Mouse (Mus musculus) spleen, postnatal 14 days (tissue): ENCODE results near the gene Itpr2.

Source experiments
- DNase-seq, 2 experiments: peaks; one replicate each; pipeline ENCODE4 v3.0.0; 2021 to 2022; ENCODE audit warnings: low spot score in 2 of 2

Itpr2 gene

DNA sequence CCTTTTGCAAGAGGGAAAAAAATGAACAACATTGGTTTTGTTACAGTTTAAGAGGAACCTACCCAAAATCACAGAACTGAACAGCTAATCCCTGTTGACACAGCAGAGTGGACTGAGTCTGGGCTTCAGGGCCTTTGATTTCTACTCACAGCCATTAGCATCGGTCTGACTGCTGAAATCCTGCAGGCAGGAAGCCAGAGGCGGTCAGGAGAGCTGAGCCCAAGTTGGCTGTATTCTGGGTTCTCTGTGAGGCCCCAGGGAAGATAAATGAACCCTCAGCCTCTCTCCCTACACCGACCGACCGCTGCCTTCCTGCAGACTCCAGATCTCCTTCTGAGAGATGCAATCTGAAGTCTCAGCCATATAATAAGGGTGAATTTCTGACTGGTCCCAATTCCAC lies 231.9 kb downstream of the Itpr2 start:
- DNase-seq: no peak

DNA sequence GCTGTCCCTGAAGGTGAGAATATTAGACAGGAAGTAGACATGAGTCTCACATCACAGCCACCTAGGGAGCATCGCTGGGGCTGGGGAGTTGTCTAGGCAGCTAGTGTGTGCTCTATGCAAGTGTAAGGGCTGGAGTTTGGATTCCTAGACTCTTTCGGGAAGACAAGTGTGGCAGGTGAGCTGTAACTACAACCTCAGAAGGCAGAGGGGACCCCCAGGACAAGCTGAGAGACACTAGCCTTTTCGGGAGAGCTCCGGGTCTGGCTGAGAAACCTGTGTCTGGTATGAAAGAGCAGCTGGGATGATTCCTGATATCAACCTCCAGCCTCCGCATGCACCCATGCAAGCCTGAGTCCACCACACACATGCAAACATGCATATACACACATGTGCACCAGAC lies 232.7 kb downstream of the Itpr2 start:
- no peak for DNase-seq

DNA sequence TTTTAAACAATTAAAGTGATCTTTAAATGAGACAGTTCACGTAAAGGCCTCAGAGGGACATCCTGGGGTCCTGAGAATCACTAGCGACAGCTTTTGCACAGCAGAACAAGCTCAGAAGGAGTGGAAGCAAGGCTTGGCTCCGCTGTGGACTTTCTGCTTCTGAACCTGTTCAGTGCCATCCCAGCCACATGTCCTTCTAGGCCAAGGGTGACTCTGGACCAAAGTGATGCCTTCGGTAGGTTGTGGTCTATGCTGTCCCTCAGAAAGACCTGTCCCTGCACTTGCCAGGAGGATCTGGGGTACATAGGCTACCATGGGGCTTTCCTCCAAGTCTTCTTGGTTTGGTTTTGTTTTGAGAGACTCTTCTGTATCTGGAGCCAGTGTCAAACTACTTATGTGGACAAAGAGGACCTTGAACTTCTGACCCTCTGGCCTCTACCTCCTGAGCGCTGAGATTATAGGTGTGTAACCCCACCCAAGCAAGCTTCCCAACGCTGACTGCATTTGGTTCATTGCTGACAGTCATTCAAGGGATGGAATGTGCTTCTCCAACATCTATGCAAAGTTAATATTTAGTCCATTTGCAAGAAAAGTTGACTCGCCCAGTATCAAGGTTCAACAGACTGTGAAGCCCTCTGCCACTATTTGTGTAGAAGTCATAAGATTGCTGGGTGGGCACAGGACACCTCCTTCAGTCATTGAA lies 241.2 kb downstream of the Itpr2 start:
- DNase-seq: no peak

DNA sequence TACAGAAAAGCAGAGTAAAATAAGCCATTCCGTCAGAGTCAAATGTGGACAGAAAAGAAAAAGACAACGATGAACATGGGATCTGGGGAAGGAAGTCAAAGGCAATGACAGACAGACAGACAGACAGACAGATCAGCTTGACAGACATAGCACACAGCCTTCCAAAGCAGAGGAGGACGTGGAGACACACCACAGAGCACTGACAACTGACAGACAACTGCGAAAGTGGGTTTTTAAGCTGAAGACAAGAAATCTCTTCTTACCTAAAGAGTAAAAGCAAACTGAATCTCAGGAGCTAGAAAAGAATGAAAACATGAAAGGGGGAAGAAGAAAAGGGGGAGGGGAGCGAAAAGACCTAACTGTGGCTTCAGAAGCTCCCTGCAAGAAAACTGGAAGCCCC lies 243.3 kb downstream of the Itpr2 start:
- DNase-seq: no peak

DNA sequence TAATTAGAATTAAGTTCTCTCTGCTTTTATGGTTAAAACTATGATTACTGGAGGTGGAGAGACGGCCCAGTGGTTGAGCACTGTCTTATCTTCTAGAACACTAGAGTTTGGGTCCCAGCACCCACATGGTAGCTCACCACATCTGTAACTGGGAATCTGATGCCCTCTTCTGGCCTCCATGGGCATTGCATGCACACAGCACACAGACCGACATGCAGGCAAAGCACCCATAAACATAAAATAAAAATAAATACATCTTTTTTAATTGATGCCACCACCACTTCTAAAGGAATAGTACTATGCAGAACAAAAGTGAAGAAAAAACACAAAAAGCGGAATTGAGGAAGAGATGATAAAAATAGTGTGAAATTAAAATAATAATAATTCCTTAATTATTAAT lies 243.8 kb downstream of the Itpr2 start:
- DNase-seq: no peak

DNA sequence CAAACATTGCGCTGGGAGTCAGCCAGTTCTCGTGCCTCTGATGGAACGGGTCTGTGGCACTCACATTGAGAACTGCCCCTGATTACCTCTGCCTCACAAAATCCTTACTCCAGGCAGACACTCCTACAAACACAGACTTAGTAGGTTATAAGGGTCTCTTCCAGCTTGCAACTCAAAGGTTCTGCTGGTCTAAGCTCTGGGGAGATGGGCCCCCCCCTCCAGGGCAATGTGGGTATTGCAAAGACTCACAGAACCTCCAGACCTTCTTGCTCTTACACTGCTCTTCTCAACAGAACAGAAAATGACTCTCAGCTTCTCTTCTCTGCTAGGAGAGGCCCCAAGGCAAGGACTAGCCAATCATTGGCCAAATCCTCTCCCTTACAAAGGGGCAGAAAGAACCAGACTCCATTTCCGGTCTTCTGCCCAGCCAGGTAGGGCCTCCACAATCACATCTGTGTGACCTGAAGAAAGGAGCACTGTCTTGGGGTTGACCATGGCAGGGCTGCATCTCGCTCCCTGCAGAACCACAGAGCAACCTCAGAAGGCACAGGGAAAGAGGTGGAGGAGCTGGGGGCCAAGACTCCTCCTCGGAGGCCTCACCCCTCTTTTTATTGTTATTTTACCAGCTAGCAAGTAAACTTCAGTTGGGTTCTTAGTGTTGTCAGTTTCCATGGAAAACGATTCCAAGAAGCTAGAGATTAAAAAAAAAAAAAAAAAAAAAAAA lies 244.9 kb downstream of the Itpr2 start:
- DNase-seq: peak in 1 of 2 experiments; percentile 32

DNA sequence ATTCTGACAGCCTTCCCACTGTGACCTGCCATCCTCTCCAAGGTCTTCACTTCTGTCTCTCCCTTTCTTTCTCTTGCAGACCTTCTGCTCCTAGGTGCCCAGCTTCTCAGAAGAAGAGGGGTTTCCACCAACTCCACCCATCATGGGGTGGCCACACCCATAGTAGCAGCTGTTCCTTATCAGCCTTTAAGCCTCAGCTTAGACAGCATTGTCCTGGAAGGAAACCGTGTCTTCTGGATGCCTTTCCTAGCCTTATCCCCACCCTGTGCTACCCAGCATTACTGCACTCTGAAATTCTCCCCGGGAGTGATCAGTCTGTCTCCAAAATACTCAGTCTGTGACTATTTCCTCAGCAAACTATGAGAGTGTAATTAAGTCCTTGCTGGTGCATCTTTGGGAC lies 245.6 kb downstream of the Itpr2 start:
- no peak for DNase-seq

DNA sequence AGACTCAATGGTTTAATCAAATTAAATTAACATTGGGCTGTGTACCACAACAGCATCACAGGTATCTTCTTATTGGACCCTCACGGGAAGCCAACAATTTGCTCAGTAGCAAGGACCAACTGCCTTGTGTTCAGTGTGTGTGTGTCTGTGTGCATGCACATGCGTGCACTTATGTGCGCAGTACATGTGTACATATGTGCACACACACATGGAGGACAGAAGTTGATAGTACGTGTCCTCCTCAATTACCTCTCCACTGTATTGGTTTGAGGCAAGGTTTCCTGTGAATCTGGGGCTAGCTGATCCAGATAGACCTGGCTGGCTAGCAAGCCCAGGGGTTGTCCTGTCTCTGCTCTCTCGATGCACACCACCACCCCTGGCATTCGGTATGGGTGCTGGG lies 246.4 kb downstream of the Itpr2 start:
- DNase-seq: no peak

DNA sequence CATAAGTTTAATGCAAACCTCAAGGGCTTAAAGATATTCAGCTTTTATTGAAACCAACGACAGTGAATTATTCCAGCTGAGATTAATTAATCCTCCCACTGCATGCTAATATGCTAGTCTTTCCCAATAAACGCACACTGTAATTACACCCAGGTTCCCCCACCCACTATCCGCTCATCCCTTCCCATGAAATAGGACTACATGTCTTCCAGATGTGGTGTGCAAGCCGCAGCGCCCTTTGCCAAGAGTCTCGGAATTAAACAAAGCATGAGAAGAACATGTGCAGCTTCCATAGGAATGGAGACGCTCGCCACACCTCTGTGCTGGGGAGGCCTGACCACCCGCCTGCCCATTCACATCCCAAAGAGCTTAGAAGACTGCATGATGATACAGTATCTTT lies 247.1 kb downstream of the Itpr2 start:
- DNase-seq: no peak

DNA sequence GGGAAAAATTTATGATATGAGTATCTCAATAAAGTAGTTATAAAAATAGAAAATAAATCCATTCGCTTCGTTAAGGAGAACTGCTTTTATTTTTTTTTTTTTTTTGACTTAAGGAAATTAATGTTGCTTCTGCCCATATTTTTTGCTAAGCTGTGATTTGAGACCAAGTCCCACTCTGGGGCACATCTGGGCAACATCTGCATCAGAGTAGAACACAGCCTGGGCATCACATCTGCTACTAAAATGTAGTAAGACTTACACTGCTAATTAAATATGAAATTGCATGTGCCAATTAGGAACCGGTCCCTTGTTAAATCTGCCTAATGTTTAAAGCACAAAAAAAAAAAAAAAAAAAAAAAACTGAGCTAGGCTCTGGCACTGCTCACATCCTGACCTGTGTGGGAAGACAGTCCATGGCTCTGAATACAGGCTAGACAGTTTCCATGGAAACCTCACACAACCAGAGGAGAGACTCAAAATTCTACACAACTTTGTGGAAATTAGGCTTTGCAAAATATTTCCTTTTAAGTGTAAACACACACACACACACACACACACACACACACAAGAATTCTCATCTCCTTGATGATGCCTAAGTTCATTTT lies 247.7 kb downstream of the Itpr2 start:
- DNase-seq: no peak

DNA sequence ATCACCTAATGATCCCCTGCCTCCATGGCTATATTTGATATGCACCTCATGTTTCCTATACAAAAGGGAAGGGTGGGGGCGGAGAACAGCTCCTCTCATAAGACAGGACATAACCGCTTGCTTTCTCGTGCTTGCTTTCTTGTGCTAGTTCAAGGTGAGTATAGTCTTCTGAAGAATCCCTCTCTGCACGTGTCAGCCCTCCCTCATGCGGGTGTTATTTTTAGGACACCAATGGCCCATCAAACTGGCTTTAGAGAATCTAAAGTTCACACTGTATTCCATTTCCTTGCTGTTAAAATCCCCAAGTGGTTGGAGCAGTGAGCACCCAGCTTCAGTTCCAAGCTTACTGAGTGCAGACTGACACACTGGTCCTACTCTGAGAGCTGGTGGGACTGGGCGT lies 252.9 kb downstream of the Itpr2 start:
- DNase-seq: no peak

DNA sequence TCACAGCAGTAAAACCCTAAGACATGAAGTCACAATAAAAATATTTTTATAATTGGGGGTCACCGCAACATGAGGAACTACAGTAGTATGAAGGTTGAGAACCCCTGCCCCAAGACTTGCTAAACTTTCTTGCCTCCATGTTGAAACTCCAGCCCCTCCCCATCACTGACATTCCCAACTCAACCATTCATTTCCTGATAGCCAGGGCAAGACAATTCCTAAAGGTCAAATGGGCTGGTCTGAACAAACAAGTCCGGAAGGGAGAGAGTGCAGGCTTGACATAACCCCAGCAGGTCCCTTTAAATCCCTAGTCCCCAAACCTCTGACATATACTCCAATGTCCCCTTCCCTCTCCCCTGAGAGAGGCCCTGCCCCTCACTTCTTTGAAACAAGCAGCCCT lies 253.7 kb downstream of the Itpr2 start:
- DNase-seq: no peak

DNA sequence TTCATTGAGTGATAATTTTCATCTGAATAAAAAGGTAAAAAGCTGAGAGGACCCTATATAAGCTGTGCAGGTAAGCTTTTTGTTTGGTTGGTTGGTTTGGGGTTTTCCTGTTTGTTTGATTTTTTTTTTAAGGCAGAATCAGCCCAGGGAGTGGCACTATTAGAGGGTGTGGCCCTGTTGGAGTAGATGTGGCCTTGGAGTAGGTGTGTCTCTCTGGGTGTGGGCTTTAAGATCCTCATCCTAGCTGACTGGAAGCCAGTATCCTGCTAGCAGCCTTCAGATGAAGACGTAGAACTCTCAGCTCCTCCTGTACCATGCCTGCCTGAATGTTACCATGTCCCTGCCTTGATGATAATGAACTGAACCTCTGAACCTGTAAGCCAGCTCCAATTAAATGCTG lies 254.1 kb downstream of the Itpr2 start:
- no peak for DNase-seq

DNA sequence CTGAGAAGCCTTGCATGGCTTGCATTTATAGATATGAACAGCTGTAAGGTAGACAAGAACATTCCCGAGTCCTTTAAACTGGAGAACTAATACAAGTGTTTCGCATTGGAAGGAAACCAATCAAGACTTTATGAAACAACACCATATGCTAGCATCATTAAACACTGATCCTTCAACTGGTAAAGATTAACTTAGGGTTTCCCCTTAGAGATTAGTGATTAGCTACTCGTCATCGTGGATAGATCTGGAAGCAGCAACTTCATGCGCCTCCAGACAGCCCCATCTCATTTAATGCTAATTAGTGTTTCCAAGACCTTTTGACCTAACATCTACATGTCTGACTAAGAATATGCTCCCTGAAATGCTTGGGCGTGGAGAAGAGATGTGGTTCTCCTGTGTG lies 255.7 kb downstream of the Itpr2 start:
- DNase-seq: no peak

DNA sequence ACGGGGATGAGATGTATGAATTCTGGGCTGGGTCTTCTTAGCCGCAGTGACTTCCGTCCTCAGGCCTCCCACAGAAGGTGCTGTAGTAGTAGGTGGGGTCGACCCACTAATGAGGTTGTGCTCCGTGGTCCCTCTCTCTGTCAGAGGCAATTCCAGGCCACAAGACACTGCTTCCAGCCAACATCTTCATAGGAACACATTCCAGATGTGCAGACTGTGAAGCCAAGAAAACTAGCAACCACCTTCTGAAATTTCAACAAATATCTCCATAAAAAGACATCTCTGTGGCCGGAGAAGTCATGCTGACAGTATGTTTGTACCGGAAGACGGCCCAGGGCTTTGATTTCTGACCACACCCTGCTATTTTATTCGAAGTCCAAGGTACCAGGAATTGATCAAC lies 256.1 kb downstream of the Itpr2 start:
- DNase-seq: no peak

DNA sequence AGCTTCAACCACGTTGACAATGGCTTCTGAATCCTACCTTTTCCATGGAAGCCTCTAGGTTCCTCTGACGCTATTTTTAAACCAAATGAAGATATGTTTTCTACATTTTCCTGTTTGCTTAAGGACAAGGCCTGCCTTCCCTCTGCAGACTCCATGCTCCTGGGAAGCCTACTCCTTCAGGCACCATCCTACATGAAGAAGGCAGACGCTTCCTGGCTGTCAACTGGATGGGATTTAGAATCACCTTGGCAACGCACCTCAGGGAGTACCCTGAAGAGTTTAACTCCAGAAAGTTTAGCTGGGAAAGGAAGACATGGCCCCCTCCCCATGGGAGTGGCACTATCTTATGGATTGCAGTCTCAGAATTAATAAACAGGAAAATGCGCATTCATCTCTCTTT lies 259.0 kb downstream of the Itpr2 start:
- DNase-seq: no peak

DNA sequence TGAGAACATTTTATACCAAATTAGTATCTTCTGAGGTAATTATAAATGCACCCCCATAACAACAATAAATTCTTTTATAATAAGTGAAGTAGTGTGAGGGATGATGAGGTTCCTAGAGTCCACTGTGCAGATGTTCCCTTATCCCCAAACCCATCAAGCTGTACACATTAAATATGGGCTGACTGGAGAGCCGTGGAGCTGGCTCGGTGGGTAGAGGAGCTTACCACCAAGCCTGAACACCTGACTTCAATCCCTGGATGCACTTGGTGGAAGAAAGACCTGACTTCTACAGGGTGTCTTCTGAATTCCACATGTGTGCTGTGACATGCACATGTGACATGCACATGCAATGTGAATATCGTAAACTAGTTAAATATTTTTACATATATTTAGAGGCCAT lies 260.7 kb downstream of the Itpr2 start:
- DNase-seq: no peak

DNA sequence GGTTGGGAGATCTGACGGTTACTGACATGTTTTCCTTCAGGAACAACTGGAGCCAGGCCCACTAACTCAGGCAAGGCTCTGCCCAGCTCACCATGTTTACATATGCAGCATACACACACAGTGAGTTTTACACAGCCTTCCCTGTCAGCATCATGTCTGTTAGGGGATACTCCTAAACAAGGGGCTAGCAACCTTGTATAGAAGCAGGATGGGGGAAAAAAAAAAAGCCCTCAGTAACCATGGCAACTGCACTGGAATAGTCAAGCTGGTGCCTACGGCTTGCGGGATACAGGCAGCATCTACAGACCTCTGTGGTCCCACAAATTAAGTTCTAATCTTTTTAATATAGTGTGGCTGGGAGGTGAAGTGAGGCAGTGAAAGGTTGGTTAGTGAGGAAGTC lies 266.9 kb downstream of the Itpr2 start:
- DNase-seq: no peak

DNA sequence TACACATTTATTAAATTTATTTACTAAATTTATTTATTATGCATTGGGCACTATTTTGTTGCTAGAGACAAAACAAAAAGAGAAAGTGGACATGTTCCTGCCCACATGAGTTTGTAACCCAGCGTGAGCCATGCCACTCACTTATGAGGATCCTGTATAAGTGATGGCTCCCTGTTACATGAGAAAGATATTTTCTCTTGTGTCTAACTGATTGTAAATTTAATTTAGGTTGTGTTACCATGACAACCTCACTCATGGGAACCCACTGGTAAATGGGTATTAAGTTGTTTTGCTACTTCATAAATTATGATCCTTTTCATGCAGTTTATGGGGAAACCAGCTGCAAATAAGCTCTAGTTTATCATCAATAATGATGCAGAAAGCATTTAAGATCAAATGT lies 267.6 kb downstream of the Itpr2 start:
- DNase-seq: no peak

DNA sequence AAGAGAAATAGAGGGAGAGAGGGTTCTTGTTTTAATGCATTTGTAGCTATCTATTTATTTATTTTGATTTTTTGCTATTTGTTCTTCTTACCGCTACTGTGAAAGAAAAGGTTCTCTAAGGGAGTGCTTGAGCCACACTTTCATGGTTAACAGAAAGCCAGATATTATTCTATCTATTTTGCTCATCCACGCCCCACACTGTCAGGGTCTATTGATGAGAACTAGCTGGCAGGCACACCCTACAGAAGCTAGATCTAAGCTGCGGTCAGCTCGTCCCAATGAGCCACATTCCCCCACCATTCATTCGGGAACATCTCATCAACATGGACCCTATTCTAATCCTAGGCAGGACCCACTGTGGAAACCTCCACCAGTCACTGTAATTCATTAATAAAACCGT lies 271.1 kb downstream of the Itpr2 start:
- DNase-seq: no peak

DNA sequence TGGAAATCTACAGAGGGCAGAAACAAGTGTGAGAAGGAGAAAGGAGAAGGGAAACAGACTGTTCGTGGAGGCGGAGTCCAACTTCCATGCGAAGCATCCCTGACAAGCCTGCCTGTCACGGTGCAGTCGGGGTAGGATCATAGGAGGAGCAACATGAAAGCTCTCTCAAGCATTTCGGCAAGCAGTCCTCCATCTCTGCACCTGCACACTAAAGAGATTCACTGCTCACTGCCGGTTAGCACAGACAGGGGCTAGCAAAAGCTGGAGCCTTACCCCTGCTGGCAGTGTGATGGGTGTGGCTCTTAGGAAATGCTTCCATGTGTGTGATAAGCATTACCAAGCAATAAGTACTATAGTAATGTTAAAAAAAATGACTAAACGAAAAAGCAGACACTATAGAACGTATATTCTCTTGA lies 271.6 kb downstream of the Itpr2 start:
- no peak for DNase-seq

DNA sequence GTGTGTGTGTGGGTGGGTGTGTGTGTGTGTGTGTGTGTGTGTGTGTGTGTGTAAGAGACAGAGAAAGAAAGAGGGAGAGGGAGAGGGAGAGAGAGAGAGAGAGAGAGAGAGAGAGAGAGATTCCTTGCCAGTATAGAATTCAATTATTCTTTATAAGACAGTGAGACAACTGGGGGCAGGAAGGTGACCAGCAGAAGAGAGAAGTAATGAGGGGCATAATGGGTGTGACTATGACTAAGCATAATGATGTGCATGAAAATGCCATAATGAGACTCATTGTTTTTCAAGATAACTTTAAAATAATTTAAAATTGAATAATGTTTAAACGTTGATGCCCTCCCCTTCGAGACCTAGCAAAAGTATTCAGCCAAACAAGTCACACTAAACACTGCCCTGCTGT lies 272.1 kb downstream of the Itpr2 start:
- DNase-seq: no peak

DNA sequence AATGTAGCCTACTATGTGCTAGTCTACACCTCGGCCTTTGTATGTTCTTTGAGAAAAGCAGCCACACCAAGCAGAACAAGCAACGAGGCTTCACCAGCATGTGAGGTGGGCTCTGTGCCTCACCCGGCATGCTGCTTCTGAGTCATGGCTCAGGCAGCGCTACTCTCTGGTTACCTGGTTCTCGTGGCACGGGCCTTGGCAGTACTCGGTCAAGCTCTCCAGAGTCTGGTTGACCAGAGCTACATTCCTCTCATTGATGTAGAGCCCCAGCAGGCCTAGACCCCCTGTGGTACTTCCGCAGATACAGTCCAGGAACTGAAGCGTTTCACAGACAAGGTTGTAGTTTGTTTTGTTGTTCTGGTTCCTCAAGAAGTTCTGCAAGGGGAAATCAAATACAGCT lies 272.5 kb downstream of the Itpr2 start:
- DNase-seq: no peak
